Mouse (Mus musculus): ENCODE results near the gene Olfr979. TPM values are rescaled to one million over a fixed set of nuclear protein-coding genes. Genes with fewer than 3 reads are reported as not detected.
"Not testable (repeated sequence)": the region's sequence is repeated elsewhere in the genome, so short reads cannot be mapped to it uniquely, and the experiment has no call there.

Gene Olfr979
- not detected in 2 replicates for polyA plus RNA-seq (2011; ENCODE audit: insufficient read depth, insufficient read length, low replicate concordance, missing spikeins)

DNA sequence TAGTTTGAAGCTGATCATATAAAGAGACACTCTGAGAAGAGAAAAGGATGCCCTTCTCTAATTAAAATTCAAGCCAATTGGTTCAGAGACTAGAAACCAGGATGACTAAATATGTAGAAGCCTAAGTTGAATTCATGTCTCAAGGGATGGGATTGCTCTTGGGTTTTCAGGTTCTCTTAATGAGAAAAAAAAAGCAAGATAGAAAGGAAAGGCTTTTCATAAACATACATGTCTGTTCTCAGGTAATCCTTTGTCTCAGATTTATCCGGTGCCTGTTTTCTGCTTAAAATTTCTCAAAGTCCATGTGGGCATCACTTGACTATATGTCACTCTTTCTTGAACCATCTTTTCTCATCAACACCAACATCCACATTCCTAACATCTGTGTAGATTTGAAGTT lies at the start of gene Olfr979:
Gene Olfr979, minus strand, starts transcription at position 101 of the 400 bp plus-strand sequence.
- TF ChIP-seq POLR2A (IDR thresholded peaks at IDR 0.05; ENCODE audit: borderline replicate concordance, control insufficient read depth, low read depth, low read length) (no peak), CTCF (IDR thresholded peaks at IDR 0.05; ENCODE audit: control insufficient read depth, insufficient read depth, low read length) (no peak)
- Histone ChIP-seq H3K27ac (ENCODE audit: control insufficient read depth, insufficient read depth, low read depth, low read length, poor library complexity) (no peak within 1 kb of the TSS), H3K4me1 (ENCODE audit: control insufficient read depth, insufficient read depth, low read length) (no peaks in the 10 kb centered on the region), H3K4me3 (replicated peaks; ENCODE audit: control insufficient read depth, low read depth, low read length) (no peak within 1 kb of the TSS)
- WGBS: 95% methylated on average over 1 of the region's 1 CpGs

DNA sequence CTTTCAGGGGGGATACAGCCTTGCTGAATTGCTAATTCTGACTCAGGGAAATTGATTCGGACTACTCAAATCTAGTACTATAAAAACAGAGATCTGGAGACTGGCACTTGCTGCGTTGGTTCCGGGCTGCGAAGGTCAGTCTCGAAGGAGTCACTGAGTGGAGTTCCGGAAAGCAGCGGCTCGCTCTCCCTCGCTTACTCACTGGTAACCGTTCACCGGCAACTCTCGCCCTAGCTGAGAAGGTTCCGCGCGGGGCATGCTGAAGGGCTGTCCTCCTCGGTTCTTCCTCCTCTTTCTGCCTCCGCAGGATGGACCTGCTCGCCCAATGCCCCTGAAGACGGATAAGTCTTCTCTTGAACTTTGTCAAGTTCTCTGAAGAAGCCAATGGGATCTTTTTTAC lies 46.9 kb upstream of the Olfr979 start:
- 87% methylated on average over 19 of the region's 19 CpGs for WGBS
- Histone ChIP-seq H3K4me3 (replicated peaks; ENCODE audit: control insufficient read depth, low read depth, low read length) (no peak overlapping the region), H3K4me1 (ENCODE audit: control insufficient read depth, insufficient read depth, low read length) (no peaks in the 10 kb centered on the region), H3K27ac (ENCODE audit: control insufficient read depth, insufficient read depth, low read depth, low read length, poor library complexity) (no peak overlapping the region)
- TF ChIP-seq CTCF (IDR thresholded peaks at IDR 0.05; ENCODE audit: control insufficient read depth, insufficient read depth, low read length): no peak
- TF ChIP-seq POLR2A (IDR thresholded peaks at IDR 0.05; ENCODE audit: borderline replicate concordance, control insufficient read depth, low read depth, low read length): no peak

DNA sequence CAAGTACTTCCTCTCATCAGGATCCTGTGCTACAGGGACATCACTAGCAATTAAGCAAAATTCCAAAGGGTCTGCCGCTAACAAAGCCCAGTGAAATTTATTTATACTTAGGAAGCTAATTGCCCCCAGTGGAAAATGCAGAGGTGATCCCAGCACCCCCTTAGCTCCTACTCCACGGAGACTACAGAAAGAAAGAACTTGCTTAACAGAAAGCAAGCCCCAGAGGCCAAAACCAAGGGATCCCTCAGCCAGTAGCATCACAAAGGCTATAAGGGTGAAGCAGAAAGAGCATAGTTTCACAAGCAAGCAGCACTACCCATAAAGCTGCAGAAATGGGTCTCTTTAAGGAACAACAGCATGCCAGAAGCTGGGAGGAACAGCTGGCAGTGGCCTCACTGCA lies 17.9 kb upstream of the Olfr979 start, which contains the start of gene Olfr981:
Gene Olfr981, plus strand, starts transcription at position 301 of the 400 bp plus-strand sequence.
- no peaks in the 10 kb centered on the region for H3K4me1 ChIP-seq (ENCODE audit: control insufficient read depth, insufficient read depth, low read length)
- WGBS: 62% methylated on average over 2 of the region's 2 CpGs
- no peak within 1 kb of the TSS for H3K27ac ChIP-seq (ENCODE audit: control insufficient read depth, insufficient read depth, low read depth, low read length, poor library complexity)
- TF ChIP-seq CTCF (IDR thresholded peaks at IDR 0.05; ENCODE audit: control insufficient read depth, insufficient read depth, low read length) (no peak), POLR2A (IDR thresholded peaks at IDR 0.05; ENCODE audit: borderline replicate concordance, control insufficient read depth, low read depth, low read length) (no peak)
- no peak within 1 kb of the TSS for H3K4me3 ChIP-seq (replicated peaks; ENCODE audit: control insufficient read depth, low read depth, low read length)

DNA sequence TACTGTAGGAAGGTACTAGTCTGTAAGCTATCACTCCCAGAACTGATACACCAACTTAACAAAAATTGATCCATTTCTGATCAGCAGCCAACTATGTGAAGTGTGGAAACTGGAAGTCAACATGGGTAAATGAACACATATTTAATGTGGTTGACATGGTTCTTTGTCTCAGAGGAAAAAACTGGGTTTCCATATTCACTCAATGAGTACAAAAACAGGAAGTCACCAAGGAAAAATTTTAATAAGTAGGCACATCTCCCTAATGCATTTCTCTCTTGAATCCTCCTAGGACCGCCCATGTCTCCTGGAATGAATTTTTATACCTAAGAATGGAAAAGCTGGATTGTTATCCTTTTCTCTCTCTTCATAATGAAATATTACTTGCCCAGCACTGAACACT lies 6.2 kb upstream of the Olfr979 start, which contains the start of gene Olfr980:
Gene Olfr980, minus strand, starts transcription at position 101 of the 400 bp plus-strand sequence.
- Histone ChIP-seq H3K4me3 (replicated peaks; ENCODE audit: control insufficient read depth, low read depth, low read length) (no peak within 1 kb of the TSS), H3K4me1 (ENCODE audit: control insufficient read depth, insufficient read depth, low read length) (no peaks in the 10 kb centered on the region), H3K27ac (ENCODE audit: control insufficient read depth, insufficient read depth, low read depth, low read length, poor library complexity) (no peak within 1 kb of the TSS)
- WGBS: 71% methylated on average over 1 of the region's 1 CpGs
- TF ChIP-seq CTCF (IDR thresholded peaks at IDR 0.05; ENCODE audit: control insufficient read depth, insufficient read depth, low read length): no peak
- TF ChIP-seq POLR2A (IDR thresholded peaks at IDR 0.05; ENCODE audit: borderline replicate concordance, control insufficient read depth, low read depth, low read length): no peak

- TF ChIP-seq POLR2A (IDR thresholded peaks at IDR 0.05; ENCODE audit: borderline replicate concordance, control insufficient read depth, low read depth, low read length) (no peak), CTCF (IDR thresholded peaks at IDR 0.05; ENCODE audit: control insufficient read depth, insufficient read depth, low read length) (no peak)
- Histone ChIP-seq H3K4me1 (ENCODE audit: control insufficient read depth, insufficient read depth, low read length) (no peaks in the 10 kb centered on the region), H3K4me3 (replicated peaks; ENCODE audit: control insufficient read depth, low read depth, low read length) (no peak within 1 kb of the TSS), H3K27ac (ENCODE audit: control insufficient read depth, insufficient read depth, low read depth, low read length, poor library complexity) (no peak within 1 kb of the TSS)
- 80% methylated on average over 2 of the region's 2 CpGs for WGBS
Observed at GRCm38 (mm10) chr9:39991813-39992212, 11.5 kb downstream of the Olfr979 start, which contains the start of gene Olfr978. TSS of gene Olfr978 (plus strand) at chr9:39992113.

DNA sequence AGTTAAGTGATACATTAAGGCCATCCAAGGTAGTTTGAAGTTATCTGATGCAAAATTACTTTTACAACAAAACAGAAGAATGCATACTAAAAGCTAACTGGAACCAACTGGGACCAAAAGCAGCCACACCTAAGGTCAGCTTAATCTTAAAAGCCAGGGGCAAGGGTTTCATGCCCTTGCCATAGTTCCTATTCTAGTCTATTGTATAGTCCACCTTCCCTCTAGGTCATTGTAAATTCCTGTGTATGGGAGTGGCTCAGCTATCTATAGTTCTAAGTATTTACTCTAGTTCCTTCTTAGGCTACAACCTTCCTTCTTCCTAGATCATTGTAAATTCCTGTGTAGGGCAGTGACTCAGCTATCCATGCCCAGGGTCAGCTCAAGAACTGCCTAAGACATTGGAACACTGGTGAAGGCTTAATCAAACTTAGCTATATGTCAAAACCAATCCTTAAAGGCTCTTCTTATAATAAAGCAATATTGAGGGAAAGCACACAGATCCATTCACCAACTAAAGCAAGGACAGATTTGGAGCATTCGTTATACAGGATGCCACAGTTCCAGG lies 26.6 kb downstream of the Olfr979 start:
- WGBS: 65% methylated on average over 1 of the region's 1 CpGs
- H3K4me3 ChIP-seq (replicated peaks; ENCODE audit: control insufficient read depth, low read depth, low read length); H3K27ac ChIP-seq (ENCODE audit: control insufficient read depth, insufficient read depth, low read depth, low read length, poor library complexity); H3K4me1 ChIP-seq (ENCODE audit: control insufficient read depth, insufficient read depth, low read length): not testable (repeated sequence)

GRCm38 (mm10) chr9:39961033-39961432 lies 42.2 kb downstream of the Olfr979 start, which contains the start of gene Olfr976:
TSS of gene Olfr976 (minus strand) at chr9:39961133.
- not testable (repeated sequence) for H3K4me3 ChIP-seq (replicated peaks; ENCODE audit: control insufficient read depth, low read depth, low read length); H3K27ac ChIP-seq (ENCODE audit: control insufficient read depth, insufficient read depth, low read depth, low read length, poor library complexity); H3K4me1 ChIP-seq (ENCODE audit: control insufficient read depth, insufficient read depth, low read length)
- WGBS: 79% methylated on average over 8 of the region's 9 CpGs

DNA sequence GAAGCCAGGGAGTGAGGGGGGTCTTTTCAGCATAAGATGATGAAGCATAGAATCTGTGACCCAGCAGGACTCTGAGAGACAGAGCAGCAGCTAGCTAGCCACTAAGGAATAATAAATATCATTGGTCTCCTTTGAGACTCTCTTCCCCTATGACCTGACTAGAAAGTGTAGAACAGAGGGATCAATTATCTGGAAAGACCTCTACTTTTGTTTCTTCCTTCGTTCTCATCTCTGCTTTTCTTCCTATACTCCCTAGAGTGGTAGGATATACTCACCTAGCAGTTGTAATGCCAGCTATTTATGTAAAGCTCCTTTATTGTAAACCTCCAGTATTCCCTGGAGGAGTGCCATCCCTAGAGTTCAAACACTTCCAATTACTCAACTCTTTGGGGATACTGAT lies 51.3 kb downstream of the Olfr979 start, which contains the start of gene Olfr975:
Gene Olfr975, minus strand, starts transcription at position 101 of the 400 bp plus-strand sequence.
- Histone ChIP-seq H3K27ac (ENCODE audit: control insufficient read depth, insufficient read depth, low read depth, low read length, poor library complexity) (no peak within 1 kb of the TSS), H3K4me1 (ENCODE audit: control insufficient read depth, insufficient read depth, low read length) (no peaks in the 10 kb centered on the region), H3K4me3 (replicated peaks; ENCODE audit: control insufficient read depth, low read depth, low read length) (no peak within 1 kb of the TSS)
- WGBS: 45% methylated on average over 1 of the region's 1 CpGs
- TF ChIP-seq CTCF (IDR thresholded peaks at IDR 0.05; ENCODE audit: control insufficient read depth, insufficient read depth, low read length) (no peak), POLR2A (IDR thresholded peaks at IDR 0.05; ENCODE audit: borderline replicate concordance, control insufficient read depth, low read depth, low read length) (no peak)

Other genes with a start within 250 kb of the Olfr979 start
- not detected in 2 replicates for gene Olfr968, start 220.2 kb downstream of the Olfr979 start, polyA plus RNA-seq (2011; ENCODE audit: insufficient read depth, insufficient read length, low replicate concordance, missing spikeins)
- not detected in 2 replicates for gene Olfr969, start 212.5 kb downstream of the Olfr979 start, polyA plus RNA-seq (2011; ENCODE audit: insufficient read depth, insufficient read length, low replicate concordance, missing spikeins)
- gene Olfr970, start 194.6 kb downstream of the Olfr979 start, polyA plus RNA-seq (2011; ENCODE audit: insufficient read depth, insufficient read length, low replicate concordance, missing spikeins): not detected in 2 replicates
- 0.65 TPM in 1 of 2 replicates, not detected in the other for gene Olfr971, start 166.6 kb downstream of the Olfr979 start, polyA plus RNA-seq (2011; ENCODE audit: insufficient read depth, insufficient read length, low replicate concordance, missing spikeins)
- not detected in 2 replicates for gene Olfr972, start 137.0 kb downstream of the Olfr979 start, polyA plus RNA-seq (2011; ENCODE audit: insufficient read depth, insufficient read length, low replicate concordance, missing spikeins)
- gene Olfr229, start 96.1 kb downstream of the Olfr979 start, polyA plus RNA-seq (2011; ENCODE audit: insufficient read depth, insufficient read length, low replicate concordance, missing spikeins): not detected in 2 replicates
- gene Olfr974, start 66.0 kb downstream of the Olfr979 start, polyA plus RNA-seq (2011; ENCODE audit: insufficient read depth, insufficient read length, low replicate concordance, missing spikeins): not detected in 2 replicates
- gene Olfr975, start 51.4 kb downstream of the Olfr979 start, polyA plus RNA-seq (2011; ENCODE audit: insufficient read depth, insufficient read length, low replicate concordance, missing spikeins): not detected in 2 replicates
- not detected in 2 replicates for gene Olfr976, start 42.3 kb downstream of the Olfr979 start, polyA plus RNA-seq (2011; ENCODE audit: insufficient read depth, insufficient read length, low replicate concordance, missing spikeins)
- not detected in 2 replicates for gene Olfr978, start 11.4 kb downstream of the Olfr979 start, polyA plus RNA-seq (2011; ENCODE audit: insufficient read depth, insufficient read length, low replicate concordance, missing spikeins)
- gene Olfr980, start 6.1 kb upstream of the Olfr979 start, polyA plus RNA-seq (2011; ENCODE audit: insufficient read depth, insufficient read length, low replicate concordance, missing spikeins): not detected in 2 replicates
- not detected in 2 replicates for gene Olfr981, start 18.0 kb upstream of the Olfr979 start, polyA plus RNA-seq (2011; ENCODE audit: insufficient read depth, insufficient read length, low replicate concordance, missing spikeins)
- gene Olfr982, start 70.4 kb upstream of the Olfr979 start, polyA plus RNA-seq (2011; ENCODE audit: insufficient read depth, insufficient read length, low replicate concordance, missing spikeins): not detected in 2 replicates
- gene Olfr983, start 90.1 kb upstream of the Olfr979 start, polyA plus RNA-seq (2011; ENCODE audit: insufficient read depth, insufficient read length, low replicate concordance, missing spikeins): not detected in 2 replicates
- gene Olfr984, start 110.7 kb upstream of the Olfr979 start, polyA plus RNA-seq (2011; ENCODE audit: insufficient read depth, insufficient read length, low replicate concordance, missing spikeins): not detected in 2 replicates
- gene Olfr985, start 126.7 kb upstream of the Olfr979 start, polyA plus RNA-seq (2011; ENCODE audit: insufficient read depth, insufficient read length, low replicate concordance, missing spikeins): not detected in 2 replicates
- not detected in 2 replicates for gene Tmem225, start 144.7 kb upstream of the Olfr979 start, polyA plus RNA-seq (2011; ENCODE audit: insufficient read depth, insufficient read length, low replicate concordance, missing spikeins)
- gene Olfr986, start 177.5 kb upstream of the Olfr979 start, polyA plus RNA-seq (2011; ENCODE audit: insufficient read depth, insufficient read length, low replicate concordance, missing spikeins): 0.40 TPM in 1 of 2 replicates, not detected in the other
- gene Zfp202, start 188.9 kb upstream of the Olfr979 start, polyA plus RNA-seq (2011; ENCODE audit: insufficient read depth, insufficient read length, low replicate concordance, missing spikeins): 0.99 TPM in 1 of 2 replicates, not detected in the other